Mouse (Mus musculus): ENCODE measurements at regions not wholly inside any gene's neighbourhood (a gene's known extent, or its start where the extent isn't known, plus 50 kb on each side); places are given as distances from the start of the nearest gene placed in this dataset.

DNA sequence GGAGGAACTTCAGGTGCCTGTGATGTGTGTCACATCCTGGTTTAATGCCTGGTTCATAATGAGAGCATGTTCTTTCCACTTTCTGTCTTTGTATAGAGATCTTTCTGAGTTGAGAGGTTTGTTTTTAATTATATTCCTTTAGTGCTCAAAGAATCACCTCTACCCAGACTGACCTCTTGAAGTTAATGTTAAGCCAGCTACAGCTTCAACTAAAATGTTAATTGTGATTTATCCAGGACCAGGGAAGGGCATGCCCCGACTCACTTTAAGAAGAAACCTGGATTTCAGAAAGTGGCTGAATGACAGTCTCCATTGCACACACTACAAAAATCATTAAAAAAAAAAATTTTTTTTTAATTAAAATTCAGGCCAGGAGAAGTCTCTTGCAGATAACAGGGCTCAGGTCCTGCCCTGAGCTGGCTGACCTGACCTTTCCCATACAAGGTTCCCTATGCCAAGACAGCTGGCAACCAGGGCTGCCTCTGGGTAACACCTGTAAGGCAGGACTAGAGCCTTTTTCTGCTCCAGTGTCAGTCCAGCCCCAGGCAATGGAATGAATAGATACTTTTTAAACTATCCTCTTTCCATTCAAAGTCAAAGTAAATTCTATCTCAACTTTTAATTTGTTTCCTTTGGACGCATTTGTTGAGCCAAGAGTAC lies 54.7 kb upstream of the Tln2 start:
- TF ChIP-seq POLR2A (IDR thresholded peaks at IDR 0.05; ENCODE audit: extremely low read depth, insufficient read depth, low read length) (no peak), CTCF (IDR thresholded peaks at IDR 0.05; ENCODE audit: extremely low read depth, insufficient read depth, low read length) (no peak)

All from cortical plate, adult 2 months (tissue).